Mouse (Mus musculus) heart, embryonic 14.5 days (tissue): ENCODE data around the gene Msln. TPM values are rescaled to one million over a fixed set of nuclear protein-coding genes. Genes with fewer than 3 reads are reported as not detected.

Experiments used
- ATAC-seq: fragments of 200-750 bp; cut with Nextera tagmentation; 2 replicates; pipeline ENCODE4 v1.8.0; 2017; ENCODE audit warnings: low read depth, moderate TSS enrichment; ENCODE audit not compliant: insufficient number of reproducible peaks, insufficient read depth, low FRiP score
- H3K27ac ChIP-seq, 2 experiments: fragments of 200-500 bp in 1 of 2; fragments of 300-500 bp in 1 of 2; sonication (generic) in 1 of 2; replicated peaks in 1 of 2; 2 replicates each; pipeline ENCODE4 v1.5.1; 2012 to 2014; ENCODE audit warnings: low read depth in 2 of 2, low read length in 2 of 2, control low read depth in 1 of 2, mild to moderate bottlenecking in 1 of 2, mixed read lengths in 1 of 2; ENCODE audit not compliant: control insufficient read depth in 1 of 2, insufficient read depth in 1 of 2
- H3K27me3 ChIP-seq: fragments of 300-500 bp; sonication (generic); 2 replicates; pipeline ENCODE4 v1.6.1; 2014; ENCODE audit warnings: mild to moderate bottlenecking, low read length, control low read depth; ENCODE audit not compliant: control insufficient read depth, insufficient read depth
- H3K36me3 ChIP-seq: fragments of 300-500 bp; sonication (generic); 2 replicates; pipeline ENCODE4 v1.6.1; 2014; ENCODE audit warnings: mild to moderate bottlenecking, control low read depth, low read length, mixed read lengths; ENCODE audit not compliant: control insufficient read depth, insufficient read depth
- H3K4me1 ChIP-seq, 2 experiments: fragments of 200-500 bp in 1 of 2; fragments of 300-500 bp in 1 of 2; sonication (generic) in 1 of 2; 2 replicates each; pipeline ENCODE4 v1.6.1; 2012 to 2014; ENCODE audit warnings: low read length in 2 of 2, control low read depth in 1 of 2, mixed read lengths in 1 of 2; ENCODE audit not compliant: control insufficient read depth in 2 of 2, insufficient read depth in 2 of 2
- H3K4me2 ChIP-seq: fragments of 300-500 bp; sonication (generic); 2 replicates; pipeline ENCODE4 v1.6.1; 2014; ENCODE audit warnings: mild to moderate bottlenecking, low read length
- H3K4me3 ChIP-seq, 2 experiments: fragments of 200-500 bp in 1 of 2; fragments of 300-500 bp in 1 of 2; sonication (generic) in 1 of 2; 2 replicates each; pipeline ENCODE4 v1.5.1; 2012 to 2014; ENCODE audit warnings: low read length in 2 of 2, mild to moderate bottlenecking in 2 of 2, control low read depth in 1 of 2, low read depth in 1 of 2, moderate library complexity in 1 of 2; ENCODE audit not compliant: control insufficient read depth in 1 of 2, insufficient read depth in 1 of 2
- H3K9ac ChIP-seq: fragments of 300-500 bp; sonication (generic); 2 replicates; pipeline ENCODE4 v1.6.1; 2014; ENCODE audit warnings: mild to moderate bottlenecking, low read length
- H3K9me3 ChIP-seq: fragments of 300-500 bp; sonication (generic); 2 replicates; pipeline ENCODE4 v1.6.1; 2016; ENCODE audit warnings: low read length, control low read depth; ENCODE audit not compliant: control insufficient read depth
- WGBS: fragments of 180-500 bp; shearing (Covaris S2); extraction: QIAGEN DNeasy Blood & Tissue Kit; methylation state at CpG from one replicate; pipeline ENCODE4 v1.1.7; 2014; 5-methylcytosine and 5-hydroxymethylcytosine counted together
- polyA plus RNA-seq: library from polyadenylated mRNA; unstranded; fragments of >200 nt; fragmentation: Nextera tagmentation; extraction: Ambion mirVana; gene quantifications from 2 replicates; pipeline ENCODE4 v1.2.1, GENCODE M21; 2014

The Msln gene
- polyA plus RNA-seq, 1 experiment from 2014 or later, result 31.9 TPM

GRCm38 (mm10) chr17:25735745-25736144, 18.4 kb downstream of the Msln start, which contains the start of gene Mslnl:
TSS of gene Mslnl (plus strand) at chr17:25736042.
- peaks cover 8% of the 10 kb centered on the region for H3K36me3 ChIP-seq
- no peak within 1 kb of the TSS for H3K27ac ChIP-seq
- no peaks in the 10 kb centered on the region for H3K9me3 ChIP-seq
- ATAC-seq, result no peak
- no peak within 1 kb of the TSS for H3K4me3 ChIP-seq
- H3K4me1 ChIP-seq, result no peaks in the 10 kb centered on the region
- no peak within 1 kb of the TSS for H3K9ac ChIP-seq
- no peak within 1 kb of the TSS for H3K4me2 ChIP-seq
- WGBS, result 75% methylated on average over 3 of the region's 3 CpGs
- H3K27me3 ChIP-seq, result no peaks in the 10 kb centered on the region; the same call in 1 of the 2 replicates

GRCm38 (mm10) chr17:25735246-25735645, 18.9 kb downstream of the Msln start:
- H3K4me2 ChIP-seq, result no peak overlapping the region
- peaks cover 13% of the 10 kb centered on the region for H3K36me3 ChIP-seq
- H3K4me3 ChIP-seq, result no peak overlapping the region
- no peak overlapping the region for H3K9ac ChIP-seq
- WGBS, result 82% methylated on average over 5 of the region's 5 CpGs
- H3K27me3 ChIP-seq, result no peaks in the 10 kb centered on the region; the same call in 1 of the 2 replicates
- no peaks in the 10 kb centered on the region for H3K4me1 ChIP-seq
- ATAC-seq, result no peak
- H3K27ac ChIP-seq, result no peak overlapping the region
- H3K9me3 ChIP-seq, result no peaks in the 10 kb centered on the region

GRCm38 (mm10) chr17:25732082-25732481, 22.1 kb downstream of the Msln start:
- Histone ChIP-seq H3K36me3 (peaks cover 27% of the 10 kb centered on the region), H3K9ac (no peak overlapping the region), H3K27me3 (no peaks in the 10 kb centered on the region), H3K4me3 (no peak overlapping the region), H3K4me1 (peaks cover 4 to 10% of the 10 kb centered on the region in 2 experiments; a peak in 3 of 4 replicates), H3K27ac (no peak overlapping the region), H3K9me3 (no peaks in the 10 kb centered on the region), H3K4me2 (no peak overlapping the region)
- no peak for ATAC-seq
- WGBS, result 13% methylated on average over 2 of the region's 2 CpGs

GRCm38 (mm10) chr17:25728009-25728270, 26.2 kb downstream of the Msln start:
- WGBS, result 25% methylated on average over 4 of the region's 4 CpGs
- peaks cover 33% of the 10 kb centered on the region for H3K36me3 ChIP-seq
- no peaks in the 10 kb centered on the region for H3K27me3 ChIP-seq
- ATAC-seq, result no peak
- peak overlapping the region; percentile 91 for H3K9ac ChIP-seq
- no peaks in the 10 kb centered on the region for H3K9me3 ChIP-seq
- H3K4me2 ChIP-seq, result peak overlapping the region; percentile 97
- peak overlapping the region; percentile 59 to 60 for H3K4me3 ChIP-seq
- peak overlapping the region; percentile 11 to 62; a peak in 1 of 4 replicates for H3K27ac ChIP-seq
- H3K4me1 ChIP-seq, result peaks cover 8 to 16% of the 10 kb centered on the region in 2 experiments; a peak in 3 of 4 replicates

- H3K4me3 ChIP-seq, result peak within 1 kb of the TSS; percentile 60 to 63
- H3K4me1 ChIP-seq, result peaks cover 8 to 16% of the 10 kb centered on the region in 2 experiments; a peak in 3 of 4 replicates
- no peaks in the 10 kb centered on the region for H3K27me3 ChIP-seq
- no peaks in the 10 kb centered on the region for H3K9me3 ChIP-seq
- ATAC-seq, result peak; percentile 96
- peak within 1 kb of the TSS; percentile 97 for H3K4me2 ChIP-seq
- H3K9ac ChIP-seq, result peak within 1 kb of the TSS; percentile 91
- H3K27ac ChIP-seq, result peak within 1 kb of the TSS; percentile 11 to 62; a peak in 1 of 4 replicates
- H3K36me3 ChIP-seq, result peaks cover 38% of the 10 kb centered on the region
- 1% methylated on average over 37 of the region's 37 CpGs for WGBS
Observed at GRCm38 (mm10) chr17:25727265-25728008, 26.7 kb downstream of the Msln start, which contains the start of the genes Chtf18 and Rpusd1. TSS of gene Chtf18 (minus strand) at chr17:25727419. TSS of gene Rpusd1 (plus strand) at chr17:25727670.

GRCm38 (mm10) chr17:25725264-25725663, 28.9 kb downstream of the Msln start:
- Histone ChIP-seq H3K36me3 (peaks cover 43% of the 10 kb centered on the region), H3K4me2 (no peak overlapping the region), H3K4me3 (no peak overlapping the region), H3K9ac (no peak overlapping the region), H3K27me3 (no peaks in the 10 kb centered on the region), H3K27ac (no peak overlapping the region), H3K9me3 (no peaks in the 10 kb centered on the region), H3K4me1 (peaks cover 8 to 16% of the 10 kb centered on the region in 2 experiments; a peak in 3 of 4 replicates)
- no peak for ATAC-seq
- 78% methylated on average over 6 of the region's 6 CpGs for WGBS

GRCm38 (mm10) chr17:25723919-25724318, 30.3 kb downstream of the Msln start:
- Histone ChIP-seq H3K4me3 (no peak overlapping the region), H3K27ac (no peak overlapping the region), H3K4me2 (no peak overlapping the region), H3K9ac (no peak overlapping the region), H3K36me3 (peaks cover 43% of the 10 kb centered on the region), H3K9me3 (no peaks in the 10 kb centered on the region), H3K27me3 (0 out of 2 replicates have a peak, but pooled peaks cover under 1% of the 10 kb centered on the region), H3K4me1 (peaks cover 8 to 16% of the 10 kb centered on the region in 2 experiments; a peak in 3 of 4 replicates)
- ATAC-seq, result no peak
- 69% methylated on average over 7 of the region's 7 CpGs for WGBS
